Mouse (Mus musculus): ENCODE measurements around the gene D5Ertd579e. TPM values are rescaled to one million over a fixed set of nuclear protein-coding genes. Genes with fewer than 3 reads are reported as not detected.

Gene D5Ertd579e
- polyA plus RNA-seq, 1 experiment from 2014 or later: 27.8 TPM

- Histone ChIP-seq H3K4me3 (ENCODE audit: low read depth, low read length) (no peak overlapping the region), H3K9me3 (replicated peaks; ENCODE audit: control insufficient read depth, low read length) (no peaks in the 10 kb centered on the region), H3K9ac (ENCODE audit: low read depth, low read length) (no peak overlapping the region), H3K36me3 (ENCODE audit: control insufficient read depth, insufficient read depth, low read length) (no peaks in the 10 kb centered on the region), H3K4me1 (ENCODE audit: control insufficient read depth, insufficient read depth, low read length) (peaks cover 9% of the 10 kb centered on the region; the same call in 1 of the 2 replicates), H3K27me3 (ENCODE audit: control insufficient read depth, insufficient read depth, low read length) (no peaks in the 10 kb centered on the region), H3K27ac (ENCODE audit: low read depth, low read length) (peak overlapping the region; percentile 43; the same call in 1 of the 2 replicates), H3K4me2 (no peak overlapping the region)
- 58% methylated on average over 7 of the region's 7 CpGs for WGBS (ENCODE audit: insufficient replicate concordance)
- ATAC-seq (replicated peaks; ENCODE audit: insufficient number of reproducible peaks, low FRiP score, low TSS enrichment): no peak
These were observed 36.3 kb upstream of the D5Ertd579e start for GRCm38 (mm10) chr5:36731901-36732652.

GRCm38 (mm10) chr5:36730689-36731088 lies 34.9 kb upstream of the D5Ertd579e start:
- no peaks in the 10 kb centered on the region for H3K9me3 ChIP-seq (replicated peaks; ENCODE audit: control insufficient read depth, low read length)
- H3K36me3 ChIP-seq (ENCODE audit: control insufficient read depth, insufficient read depth, low read length): no peaks in the 10 kb centered on the region
- ATAC-seq (replicated peaks; ENCODE audit: insufficient number of reproducible peaks, low FRiP score, low TSS enrichment): no peak
- H3K9ac ChIP-seq (ENCODE audit: low read depth, low read length): no peak overlapping the region
- H3K27me3 ChIP-seq (ENCODE audit: control insufficient read depth, insufficient read depth, low read length): no peaks in the 10 kb centered on the region
- no peak overlapping the region for H3K4me3 ChIP-seq (ENCODE audit: low read depth, low read length)
- H3K27ac ChIP-seq (ENCODE audit: low read depth, low read length): no peak overlapping the region
- peaks cover 15% of the 10 kb centered on the region; the same call in 1 of the 2 replicates for H3K4me1 ChIP-seq (ENCODE audit: control insufficient read depth, insufficient read depth, low read length)
- 83% methylated on average over 3 of the region's 3 CpGs for WGBS (ENCODE audit: insufficient replicate concordance)
- no peak overlapping the region for H3K4me2 ChIP-seq

DNA sequence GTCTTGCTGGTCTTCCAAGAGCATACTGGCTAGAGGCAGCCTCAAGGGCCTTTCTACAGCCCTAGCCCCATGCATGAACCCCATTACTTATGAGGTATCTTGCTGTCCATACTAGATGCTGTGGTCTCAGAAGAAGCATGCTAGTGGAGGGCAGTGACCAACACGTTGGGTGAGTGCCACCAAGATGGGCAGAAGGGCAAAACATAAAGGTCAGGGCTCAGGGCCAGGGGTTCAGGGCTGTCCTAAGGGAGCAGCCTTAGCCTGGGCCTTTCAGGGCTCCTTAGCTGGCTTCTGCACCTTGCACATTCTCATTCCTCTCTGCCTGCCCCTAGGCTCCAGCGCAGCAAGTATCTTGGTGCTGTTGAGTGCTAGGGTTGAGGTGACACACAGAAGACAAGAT lies 34.1 kb upstream of the D5Ertd579e start:
- Histone ChIP-seq H3K27me3 (ENCODE audit: control insufficient read depth, insufficient read depth, low read length) (no peaks in the 10 kb centered on the region), H3K4me1 (ENCODE audit: control insufficient read depth, insufficient read depth, low read length) (peaks cover 15% of the 10 kb centered on the region; the same call in 1 of the 2 replicates), H3K4me3 (ENCODE audit: low read depth, low read length) (no peak overlapping the region), H3K27ac (ENCODE audit: low read depth, low read length) (no peak overlapping the region), H3K9ac (ENCODE audit: low read depth, low read length) (no peak overlapping the region), H3K4me2 (no peak overlapping the region), H3K36me3 (ENCODE audit: control insufficient read depth, insufficient read depth, low read length) (no peaks in the 10 kb centered on the region), H3K9me3 (replicated peaks; ENCODE audit: control insufficient read depth, low read length) (no peaks in the 10 kb centered on the region)
- WGBS (ENCODE audit: insufficient replicate concordance): 88% methylated on average over 2 of the region's 2 CpGs
- ATAC-seq (replicated peaks; ENCODE audit: insufficient number of reproducible peaks, low FRiP score, low TSS enrichment): no peak

GRCm38 (mm10) chr5:36729086-36729473 lies 33.3 kb upstream of the D5Ertd579e start:
- peaks cover 15% of the 10 kb centered on the region; the same call in 1 of the 2 replicates for H3K4me1 ChIP-seq (ENCODE audit: control insufficient read depth, insufficient read depth, low read length)
- no peaks in the 10 kb centered on the region for H3K9me3 ChIP-seq (replicated peaks; ENCODE audit: control insufficient read depth, low read length)
- 78% methylated on average over 4 of the region's 4 CpGs for WGBS (ENCODE audit: insufficient replicate concordance)
- no peak overlapping the region for H3K4me2 ChIP-seq
- no peak overlapping the region for H3K9ac ChIP-seq (ENCODE audit: low read depth, low read length)
- H3K27me3 ChIP-seq (ENCODE audit: control insufficient read depth, insufficient read depth, low read length): no peaks in the 10 kb centered on the region
- no peak overlapping the region for H3K4me3 ChIP-seq (ENCODE audit: low read depth, low read length)
- no peaks in the 10 kb centered on the region for H3K36me3 ChIP-seq (ENCODE audit: control insufficient read depth, insufficient read depth, low read length)
- ATAC-seq (replicated peaks; ENCODE audit: insufficient number of reproducible peaks, low FRiP score, low TSS enrichment): no peak
- no peak overlapping the region for H3K27ac ChIP-seq (ENCODE audit: low read depth, low read length)

- Histone ChIP-seq H3K9me3 (replicated peaks; ENCODE audit: control insufficient read depth, low read length) (no peaks in the 10 kb centered on the region), H3K36me3 (ENCODE audit: control insufficient read depth, insufficient read depth, low read length) (no peaks in the 10 kb centered on the region), H3K9ac (ENCODE audit: low read depth, low read length) (no peak overlapping the region), H3K4me2 (no peak overlapping the region), H3K4me1 (ENCODE audit: control insufficient read depth, insufficient read depth, low read length) (peaks cover 15% of the 10 kb centered on the region; the same call in 1 of the 2 replicates), H3K27ac (ENCODE audit: low read depth, low read length) (no peak overlapping the region), H3K4me3 (ENCODE audit: low read depth, low read length) (no peak overlapping the region), H3K27me3 (ENCODE audit: control insufficient read depth, insufficient read depth, low read length) (no peaks in the 10 kb centered on the region)
- WGBS (ENCODE audit: insufficient replicate concordance): 84% methylated on average over 8 of the region's 8 CpGs
- no peak for ATAC-seq (replicated peaks; ENCODE audit: insufficient number of reproducible peaks, low FRiP score, low TSS enrichment)
These were observed 32.7 kb upstream of the D5Ertd579e start for GRCm38 (mm10) chr5:36728403-36729085.

DNA sequence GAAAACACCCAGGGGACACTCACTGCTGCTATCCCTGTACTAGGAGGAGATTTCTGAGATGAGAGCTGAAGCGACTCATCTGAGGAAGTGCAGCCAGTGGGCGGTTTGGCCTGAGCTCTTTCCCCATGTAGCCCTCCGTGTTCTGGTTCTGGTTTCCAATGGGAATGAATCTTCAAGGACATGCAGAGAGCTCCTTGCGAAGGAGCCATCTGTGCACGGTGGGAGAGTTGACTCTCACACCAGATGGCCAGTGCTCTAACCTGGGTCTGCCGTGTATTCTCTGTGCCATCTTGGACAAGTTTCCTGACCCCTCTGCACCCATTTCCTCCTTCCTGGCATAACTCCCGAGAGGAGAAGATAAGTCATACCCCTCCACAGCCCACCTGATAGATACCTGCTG lies 32.0 kb upstream of the D5Ertd579e start:
- no peak overlapping the region for H3K27ac ChIP-seq (ENCODE audit: low read depth, low read length)
- no peak for ATAC-seq (replicated peaks; ENCODE audit: insufficient number of reproducible peaks, low FRiP score, low TSS enrichment)
- H3K9ac ChIP-seq (ENCODE audit: low read depth, low read length): no peak overlapping the region
- no peaks in the 10 kb centered on the region for H3K27me3 ChIP-seq (ENCODE audit: control insufficient read depth, insufficient read depth, low read length)
- WGBS (ENCODE audit: insufficient replicate concordance): 65% methylated on average over 7 of the region's 7 CpGs
- H3K9me3 ChIP-seq (replicated peaks; ENCODE audit: control insufficient read depth, low read length): no peaks in the 10 kb centered on the region
- H3K4me1 ChIP-seq (ENCODE audit: control insufficient read depth, insufficient read depth, low read length): peaks cover 15% of the 10 kb centered on the region; the same call in 1 of the 2 replicates
- H3K4me2 ChIP-seq: no peak overlapping the region
- H3K36me3 ChIP-seq (ENCODE audit: control insufficient read depth, insufficient read depth, low read length): no peaks in the 10 kb centered on the region
- H3K4me3 ChIP-seq (ENCODE audit: low read depth, low read length): no peak overlapping the region

DNA sequence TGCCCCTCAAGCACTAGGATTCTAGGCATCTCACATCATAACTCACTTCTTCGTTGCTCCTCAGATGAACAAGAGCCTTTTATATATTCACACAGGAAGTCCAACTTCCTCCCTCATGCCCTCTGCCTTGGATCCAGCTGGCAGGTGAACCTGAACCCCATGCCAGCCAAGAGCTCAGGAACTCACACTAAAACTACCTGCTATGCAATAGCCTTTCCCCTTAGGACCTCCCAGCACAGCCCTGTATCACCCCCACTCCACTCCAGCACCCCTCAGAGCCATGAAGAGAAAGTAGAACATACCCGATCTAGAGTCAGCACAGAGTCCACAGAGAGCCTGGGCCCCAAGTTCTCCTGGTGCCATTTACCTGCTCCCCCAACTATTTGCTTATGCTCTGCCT lies 31.3 kb upstream of the D5Ertd579e start:
- Histone ChIP-seq H3K4me2 (no peak overlapping the region), H3K36me3 (ENCODE audit: control insufficient read depth, insufficient read depth, low read length) (no peaks in the 10 kb centered on the region), H3K9me3 (replicated peaks; ENCODE audit: control insufficient read depth, low read length) (no peaks in the 10 kb centered on the region), H3K27ac (ENCODE audit: low read depth, low read length) (no peak overlapping the region), H3K4me1 (ENCODE audit: control insufficient read depth, insufficient read depth, low read length) (peaks cover 20% of the 10 kb centered on the region), H3K4me3 (ENCODE audit: low read depth, low read length) (no peak overlapping the region), H3K27me3 (ENCODE audit: control insufficient read depth, insufficient read depth, low read length) (no peaks in the 10 kb centered on the region), H3K9ac (ENCODE audit: low read depth, low read length) (no peak overlapping the region)
- 76% methylated on average over 2 of the region's 2 CpGs for WGBS (ENCODE audit: insufficient replicate concordance)
- ATAC-seq (replicated peaks; ENCODE audit: insufficient number of reproducible peaks, low FRiP score, low TSS enrichment): no peak

DNA sequence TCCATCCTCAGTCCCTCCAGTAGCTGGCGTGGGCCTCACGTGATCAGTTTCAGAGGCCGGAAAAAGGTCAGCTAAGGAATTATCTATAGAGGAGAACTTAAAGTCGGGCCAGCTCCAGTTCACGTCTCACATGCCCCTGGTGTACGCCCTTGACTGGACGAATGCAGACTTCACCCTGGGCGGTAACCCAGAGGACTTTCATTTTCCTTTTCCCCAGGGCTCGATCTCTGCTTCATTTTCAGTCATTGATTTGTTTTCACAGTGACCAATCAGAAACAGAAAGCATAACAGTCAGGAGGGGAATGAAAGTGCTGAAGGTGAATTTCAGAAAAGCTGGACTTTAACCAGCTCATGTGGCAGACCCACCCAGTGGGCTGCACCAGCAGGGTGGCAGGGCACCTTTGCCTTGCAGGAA lies 30.6 kb upstream of the D5Ertd579e start:
- Histone ChIP-seq H3K9me3 (replicated peaks; ENCODE audit: control insufficient read depth, low read length) (no peaks in the 10 kb centered on the region), H3K36me3 (ENCODE audit: control insufficient read depth, insufficient read depth, low read length) (no peaks in the 10 kb centered on the region), H3K4me2 (no peak overlapping the region), H3K4me3 (ENCODE audit: low read depth, low read length) (no peak overlapping the region), H3K9ac (ENCODE audit: low read depth, low read length) (no peak overlapping the region), H3K4me1 (ENCODE audit: control insufficient read depth, insufficient read depth, low read length) (peaks cover 22% of the 10 kb centered on the region), H3K27me3 (ENCODE audit: control insufficient read depth, insufficient read depth, low read length) (no peaks in the 10 kb centered on the region), H3K27ac (ENCODE audit: low read depth, low read length) (no peak overlapping the region)
- ATAC-seq (replicated peaks; ENCODE audit: insufficient number of reproducible peaks, low FRiP score, low TSS enrichment): no peak
- 61% methylated on average over 9 of the region's 9 CpGs for WGBS (ENCODE audit: insufficient replicate concordance)

Data from heart, embryonic 11.5 days (tissue).